Mouse (Mus musculus) cerebellum, postnatal 10 days (tissue): ENCODE results near the gene Ano1.
A peak's percentile ranks its signal among the peaks of the same experiment; 100 is the strongest.

Source experiments
- DNase-seq, 2 experiments: peaks; one replicate each; pipeline ENCODE4 v3.0.0; 2021; ENCODE audit warnings: mixed read lengths in 2 of 2

The Ano1 gene

DNA sequence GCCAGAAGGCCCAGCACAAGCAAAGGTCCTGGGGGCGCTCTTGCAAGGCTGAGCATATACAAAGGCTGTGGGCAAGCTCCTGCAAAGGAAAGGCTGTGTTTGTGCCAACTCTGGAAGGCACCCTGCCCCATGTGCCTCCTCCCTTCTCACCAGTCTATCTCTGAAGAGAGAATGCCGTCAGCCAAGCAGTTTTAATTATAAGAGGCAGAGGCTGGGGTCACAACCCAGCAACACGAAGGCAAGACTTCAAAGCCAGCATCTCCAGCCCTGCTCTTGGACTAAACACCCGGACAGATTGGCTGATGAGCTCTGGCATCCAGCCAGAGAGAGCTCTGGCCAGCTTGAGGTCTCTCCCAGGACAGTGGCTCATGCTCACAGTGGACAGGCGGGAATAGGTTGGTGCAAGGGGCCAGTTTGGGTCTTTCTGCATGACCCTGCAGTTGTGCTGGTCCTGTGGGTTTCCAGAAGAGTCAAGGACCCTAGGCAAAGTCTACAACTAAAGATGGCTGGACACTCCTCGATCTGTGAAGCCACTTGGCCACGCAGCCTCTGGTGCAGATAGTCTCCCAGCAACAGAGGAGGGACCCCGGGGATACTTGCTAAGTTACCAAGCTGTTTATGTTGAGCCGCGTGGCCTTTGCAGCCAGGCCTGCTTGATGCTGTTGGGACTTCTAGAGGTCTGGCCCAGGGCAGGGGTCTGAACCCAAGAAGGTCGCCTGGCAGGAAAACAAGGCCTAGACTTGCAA is 12.9 kb upstream of the Ano1 start:
- DNase-seq, result peak; percentile 74 to 82

DNA sequence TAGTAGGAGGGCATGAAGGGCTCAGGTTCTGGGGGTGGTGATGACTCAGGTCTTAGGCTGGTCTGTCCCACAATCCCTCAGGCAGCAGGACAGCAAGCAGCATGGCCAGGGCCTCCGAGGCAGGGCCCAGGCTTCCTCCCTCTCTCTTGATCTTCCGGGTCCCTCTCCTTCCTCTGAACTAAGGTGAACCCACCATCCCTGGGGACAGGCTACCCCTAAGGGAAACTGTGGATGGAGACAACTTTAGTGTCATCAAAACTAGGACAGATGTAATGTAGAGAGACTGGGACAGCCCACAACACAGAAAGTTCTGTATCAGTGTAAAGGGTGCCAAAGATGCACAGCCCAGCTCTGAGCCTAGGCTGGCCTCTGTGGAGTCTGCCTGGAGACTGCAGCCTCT is 12.2 kb upstream of the Ano1 start:
- DNase-seq, result no peak

DNA sequence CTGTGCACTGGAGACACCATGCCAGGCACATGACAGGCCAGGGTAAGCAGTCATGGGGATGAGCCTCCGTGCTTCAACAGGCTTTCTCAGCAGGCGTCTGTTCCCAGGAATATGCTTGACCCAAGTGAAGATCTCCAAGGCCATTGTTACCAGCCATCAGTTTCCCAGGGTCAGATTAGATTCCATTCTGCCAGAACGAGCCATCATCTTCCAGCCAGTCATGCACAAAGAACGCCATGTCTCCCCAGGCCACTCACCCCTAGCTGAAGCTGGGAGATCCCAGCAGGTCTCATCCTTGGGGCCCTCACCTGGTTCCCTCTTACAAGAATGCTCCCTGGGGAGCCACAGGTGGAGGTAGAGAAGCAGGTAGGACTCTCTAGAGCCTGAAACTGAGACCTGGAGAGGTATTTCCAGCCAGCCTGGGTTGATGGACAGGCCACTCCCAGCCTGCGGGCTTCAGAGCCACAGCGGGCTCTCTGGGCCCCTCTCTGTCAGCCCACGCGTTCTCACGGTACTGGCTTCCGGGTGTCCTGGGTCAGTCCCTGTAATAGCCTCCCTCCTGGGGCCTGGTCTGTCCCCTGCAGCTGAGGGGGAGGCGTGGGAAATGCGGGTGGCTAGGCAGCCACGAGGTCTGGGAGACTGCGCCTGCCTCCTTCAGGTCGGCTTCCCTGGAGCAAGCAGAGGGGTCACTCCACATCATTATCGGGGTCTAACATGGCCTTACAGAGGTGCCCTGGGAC is 10.9 kb upstream of the Ano1 start:
- no peak for DNase-seq

DNA sequence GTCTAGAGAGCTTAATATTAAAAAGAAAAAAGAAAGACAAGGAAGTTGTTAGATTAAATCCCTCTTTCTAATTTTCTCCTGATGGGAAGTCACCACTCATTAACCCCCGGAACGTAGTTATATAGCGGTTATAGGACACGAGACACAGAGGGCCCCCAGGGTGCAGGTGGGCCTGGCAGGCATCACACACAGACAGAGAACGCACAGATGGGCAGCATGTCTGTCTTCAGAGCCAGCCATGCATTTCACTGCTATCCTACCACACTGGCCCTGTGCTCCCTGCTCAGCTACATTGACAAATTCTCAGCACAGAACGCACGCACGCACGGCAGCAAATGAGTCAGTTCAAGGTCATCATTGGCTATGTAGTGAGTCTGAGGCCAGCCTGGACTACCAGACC is 8.5 kb upstream of the Ano1 start:
- DNase-seq, result peak; percentile 35 to 72

DNA sequence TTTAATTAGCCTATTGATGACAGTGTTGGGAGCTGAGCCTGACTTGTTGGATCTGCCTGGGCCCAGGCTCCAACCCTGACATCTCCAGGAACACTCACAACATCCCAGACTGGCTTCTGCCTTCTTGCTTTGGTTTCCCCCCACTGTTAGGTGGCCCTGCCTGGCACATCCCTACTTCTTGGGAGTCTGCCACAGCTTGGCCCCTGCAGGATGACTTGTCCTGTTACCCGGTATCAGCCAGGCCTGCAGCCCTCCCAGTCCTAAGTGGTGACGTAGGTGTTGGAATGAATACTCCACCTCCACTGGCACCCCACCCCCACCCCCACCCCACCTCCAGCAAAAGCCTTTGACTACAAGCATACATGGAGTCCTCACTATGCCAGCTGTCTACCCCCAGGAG is 7.7 kb upstream of the Ano1 start:
- peak; percentile 43 to 63 for DNase-seq

DNA sequence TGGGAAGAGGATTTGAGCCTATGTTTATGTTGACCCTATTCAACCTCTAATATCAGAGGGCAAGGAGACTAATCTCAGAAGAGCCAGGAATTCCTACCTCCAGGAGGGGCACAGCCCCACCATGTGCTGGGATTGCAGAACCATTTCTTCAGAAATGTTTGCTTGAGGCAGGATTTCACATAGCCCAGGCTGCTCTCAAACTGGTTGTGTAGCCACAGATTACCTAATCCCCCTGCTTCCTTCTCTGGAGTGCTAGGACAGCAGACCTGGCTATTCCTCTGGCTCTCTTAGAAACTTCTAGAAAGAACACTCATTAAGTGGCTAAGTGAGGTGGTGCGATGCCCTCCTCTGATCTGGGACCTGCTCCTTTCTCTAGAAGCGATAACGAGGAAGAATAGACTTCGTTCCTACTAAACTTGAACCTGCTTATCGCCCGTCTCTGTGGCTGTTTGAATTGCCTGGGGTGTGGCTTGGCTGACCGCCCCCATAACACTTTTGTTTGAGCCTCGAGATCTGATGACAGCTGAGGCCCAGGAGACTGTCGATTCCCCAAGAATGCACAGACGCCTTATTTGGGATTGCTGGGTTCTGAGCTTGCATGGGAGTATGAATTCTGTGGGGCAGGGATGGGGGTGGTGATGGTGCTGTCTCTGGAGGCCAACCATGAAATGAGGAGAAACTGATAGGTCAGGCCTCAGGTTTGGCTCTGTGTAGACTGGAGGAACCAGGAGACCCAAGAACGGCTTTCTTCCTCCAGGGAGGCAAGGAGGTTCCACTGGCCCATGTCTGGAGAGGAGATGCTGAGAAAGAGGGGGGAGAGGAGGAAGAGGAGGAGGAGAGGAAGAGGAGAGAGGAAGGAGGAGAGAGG is 4.0 kb upstream of the Ano1 start:
- no peak for DNase-seq

DNA sequence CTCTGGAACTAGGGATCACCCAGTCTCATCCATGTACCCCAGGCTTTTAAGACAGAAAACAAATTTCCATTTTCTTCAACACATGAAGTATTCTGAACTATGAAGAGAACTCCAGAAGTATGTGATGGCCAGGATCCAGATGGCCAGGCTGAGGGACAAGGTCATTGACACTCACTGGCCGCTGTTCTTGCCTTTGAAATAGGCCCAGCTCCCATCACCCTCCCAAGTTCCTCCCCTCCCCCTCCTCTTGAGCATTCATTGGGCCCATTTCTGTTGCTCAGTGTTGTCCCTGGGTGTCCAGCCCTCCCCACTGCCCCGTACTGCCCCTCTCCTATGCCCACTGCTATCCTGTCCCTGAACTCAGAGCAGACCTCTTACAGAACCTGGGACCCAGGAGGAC is 2.9 kb upstream of the Ano1 start:
- no peak for DNase-seq

DNA sequence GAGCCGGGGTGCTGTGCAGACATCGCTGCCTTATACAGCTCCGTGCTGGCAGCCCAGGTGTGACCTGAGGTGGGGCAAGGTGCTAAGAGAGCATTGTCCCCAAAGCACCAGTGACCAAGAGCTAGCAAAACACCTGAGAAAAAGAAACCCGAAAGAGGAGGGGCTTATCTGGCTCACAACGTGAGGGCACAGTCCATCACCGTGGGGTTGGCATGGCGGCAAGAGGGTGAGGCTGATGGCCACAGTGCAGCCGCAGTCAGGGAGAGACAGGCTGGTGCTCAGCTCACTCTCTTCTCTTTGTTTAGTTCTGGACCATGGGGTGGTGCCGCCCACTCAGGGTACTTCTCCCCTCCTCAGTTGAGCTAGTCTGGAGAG is 1.9 kb upstream of the Ano1 start:
- no peak for DNase-seq

DNA sequence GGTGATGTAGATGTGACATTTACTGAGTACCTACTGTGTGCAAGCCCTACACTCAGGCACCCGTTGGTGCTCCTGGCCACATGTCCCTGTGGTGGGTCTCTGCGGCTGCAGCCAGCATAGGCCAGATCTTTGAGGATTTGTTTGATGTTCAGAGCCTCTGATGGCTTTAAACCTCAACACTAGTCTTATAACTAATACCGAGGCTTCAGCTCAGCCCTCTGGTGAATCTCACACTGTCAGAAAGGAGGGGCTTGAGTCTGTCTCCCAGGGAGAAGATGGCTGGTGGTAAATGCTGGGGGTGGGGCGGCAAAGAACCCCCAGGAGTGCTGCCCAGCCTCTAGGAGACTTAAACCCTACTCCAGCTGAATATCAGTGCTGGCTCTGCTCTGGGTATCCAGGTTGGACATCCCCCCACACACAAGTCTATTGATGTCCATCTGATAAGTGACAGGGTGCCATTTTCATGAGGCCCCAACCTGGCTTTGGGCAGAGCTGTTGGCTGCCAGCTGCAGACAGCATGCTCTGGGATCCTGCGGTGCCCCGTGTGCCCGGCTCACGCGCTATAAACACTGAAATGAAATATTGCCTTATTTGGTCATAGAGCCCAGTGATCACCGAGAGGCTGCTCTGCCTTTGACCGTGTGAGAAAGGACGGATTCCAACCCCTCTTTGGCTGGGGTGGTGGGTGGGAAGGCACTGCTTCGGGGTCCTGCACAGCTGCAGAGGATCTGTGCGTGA is 1.3 kb upstream of the Ano1 start:
- no peak for DNase-seq

DNA sequence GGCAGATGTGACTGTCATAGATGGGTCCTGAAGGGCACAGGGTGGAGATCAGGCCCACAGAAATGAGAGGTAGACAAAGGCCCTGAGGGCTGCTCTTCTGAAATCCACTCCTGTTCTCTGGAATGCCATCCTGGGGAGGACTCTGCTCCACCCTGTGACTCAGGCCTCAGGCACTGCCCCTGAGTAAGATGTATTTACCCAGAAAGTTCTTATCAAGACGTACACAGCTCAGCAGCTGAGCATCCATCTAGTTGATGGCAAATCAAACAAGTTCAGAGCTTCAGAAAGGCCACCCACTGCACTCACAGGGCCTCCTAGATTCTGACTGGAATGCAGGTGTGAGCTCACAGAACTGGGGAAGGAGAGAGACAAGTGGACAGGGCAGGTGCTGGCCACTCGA is 4.0 kb downstream of the Ano1 start:
- DNase-seq, result no peak

DNA sequence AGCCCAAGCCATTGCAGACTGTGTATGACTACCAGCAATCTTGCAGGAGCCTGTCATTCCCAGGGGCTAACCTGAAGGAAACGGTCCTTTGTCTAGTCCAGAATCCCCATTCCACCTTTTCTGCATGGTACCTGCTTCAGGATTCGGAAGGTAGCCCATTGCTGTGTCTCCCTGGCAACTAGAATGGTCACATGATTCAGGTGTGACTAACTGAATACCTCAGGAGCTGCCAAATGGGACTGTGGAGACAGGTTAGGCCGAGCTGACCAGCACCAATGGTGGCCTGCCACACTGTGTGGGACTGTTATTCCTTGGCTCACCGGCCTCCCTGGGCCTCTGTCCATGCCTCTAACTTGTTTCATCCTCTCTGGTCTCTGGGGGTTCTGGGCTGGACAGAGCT is 5.3 kb downstream of the Ano1 start:
- DNase-seq, result no peak

DNA sequence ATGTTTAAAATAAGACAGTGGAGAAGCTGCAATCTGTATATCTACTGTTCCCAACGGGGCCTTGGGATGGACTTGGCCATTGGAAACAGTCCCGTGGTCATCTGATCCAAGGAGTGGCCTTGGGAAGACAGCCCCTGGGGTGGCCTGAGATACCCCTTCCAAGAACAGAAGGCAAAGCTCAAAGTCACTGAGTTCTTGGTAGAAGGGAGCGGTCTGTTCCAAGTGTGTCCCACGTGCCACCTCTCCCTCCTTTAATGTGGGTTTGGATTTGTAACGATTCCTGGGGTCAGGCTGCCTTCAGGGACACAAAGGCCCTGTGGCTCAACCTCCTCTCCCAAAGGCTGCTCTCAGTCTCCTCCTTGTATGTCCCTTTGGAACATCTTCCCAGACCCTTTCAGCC is 7.9 kb downstream of the Ano1 start:
- no peak for DNase-seq

DNA sequence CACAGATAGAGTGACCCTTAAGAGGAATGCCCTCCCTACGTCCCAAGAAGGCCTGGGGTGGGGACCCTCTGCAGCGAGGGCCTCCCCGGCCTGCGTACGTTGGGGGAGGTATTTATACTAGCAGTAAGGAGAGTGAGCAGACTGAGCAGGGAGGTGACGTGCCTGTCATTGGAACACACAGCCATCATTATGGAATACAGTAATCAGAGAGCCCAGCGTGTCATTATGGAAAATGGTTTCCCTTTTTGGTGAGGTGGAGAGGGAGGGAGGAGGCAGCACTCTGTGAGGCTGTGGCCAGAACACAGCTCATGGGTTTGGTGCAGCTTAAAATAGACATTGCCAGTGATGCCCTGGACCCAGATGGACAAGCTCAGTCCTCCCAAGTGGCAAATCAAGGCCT is 11.1 kb downstream of the Ano1 start:
- no peak for DNase-seq

DNA sequence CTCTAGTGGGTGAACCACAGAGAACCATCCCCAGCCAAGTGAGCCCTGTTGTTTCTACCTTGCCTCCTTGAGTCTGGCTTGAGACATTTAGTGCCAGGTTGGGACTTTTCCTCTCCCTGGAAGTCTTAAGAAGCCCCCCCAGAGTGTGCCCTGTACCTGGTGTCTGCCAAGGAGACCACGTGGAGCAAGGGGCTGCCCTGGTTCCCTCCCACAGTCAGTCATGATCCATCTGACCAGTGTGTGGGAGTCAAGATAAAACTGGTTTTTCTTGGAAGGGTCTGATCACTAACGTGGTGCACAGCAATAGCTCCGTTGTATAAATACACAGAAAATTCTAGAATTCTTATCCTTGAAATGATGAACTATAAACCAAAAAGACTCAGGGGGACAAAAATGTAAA is 12.0 kb downstream of the Ano1 start:
- DNase-seq, result no peak

DNA sequence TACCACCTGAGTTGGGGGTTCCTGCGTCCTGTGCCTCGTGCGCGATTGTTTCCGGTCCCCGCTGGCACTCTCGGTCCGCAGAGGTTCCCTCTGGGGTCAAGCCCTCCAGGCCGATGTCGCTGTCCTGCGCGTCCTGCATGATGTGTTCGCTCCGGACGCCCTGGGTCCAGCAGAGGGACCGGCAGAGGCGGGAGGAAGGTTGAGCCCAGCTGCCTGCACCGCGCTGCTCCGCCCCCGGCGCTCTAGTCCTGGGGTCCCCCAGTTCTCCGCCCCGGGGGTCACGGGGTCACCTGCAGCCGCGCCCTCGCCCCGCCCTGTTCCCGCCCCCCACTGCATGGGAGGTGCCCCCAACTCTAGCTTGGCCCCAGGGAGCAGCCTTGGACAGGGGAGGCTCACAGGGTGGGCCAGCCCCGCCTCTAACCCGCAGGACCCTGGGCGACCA is 13.4 kb downstream of the Ano1 start:
- DNase-seq, result no peak

DNA sequence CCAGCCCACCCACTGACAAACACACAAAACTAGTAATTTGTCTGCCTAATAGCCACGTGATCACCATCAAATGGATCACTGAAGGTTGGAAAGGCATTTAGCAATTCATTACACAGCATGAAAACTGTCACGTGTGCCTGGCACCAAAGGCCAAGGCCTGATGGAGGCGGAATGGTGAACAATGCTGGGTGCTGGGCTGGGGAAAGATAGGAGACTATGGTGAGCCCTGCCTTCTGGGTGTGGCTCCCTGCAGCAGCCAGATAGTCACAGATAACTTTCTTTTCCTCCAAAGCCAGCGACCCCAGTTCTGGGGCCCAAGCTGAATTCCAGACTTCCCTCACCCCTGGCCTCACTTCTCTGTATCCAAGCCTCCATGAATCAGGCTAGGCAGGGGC is 19.9 kb downstream of the Ano1 start:
- DNase-seq, result no peak

DNA sequence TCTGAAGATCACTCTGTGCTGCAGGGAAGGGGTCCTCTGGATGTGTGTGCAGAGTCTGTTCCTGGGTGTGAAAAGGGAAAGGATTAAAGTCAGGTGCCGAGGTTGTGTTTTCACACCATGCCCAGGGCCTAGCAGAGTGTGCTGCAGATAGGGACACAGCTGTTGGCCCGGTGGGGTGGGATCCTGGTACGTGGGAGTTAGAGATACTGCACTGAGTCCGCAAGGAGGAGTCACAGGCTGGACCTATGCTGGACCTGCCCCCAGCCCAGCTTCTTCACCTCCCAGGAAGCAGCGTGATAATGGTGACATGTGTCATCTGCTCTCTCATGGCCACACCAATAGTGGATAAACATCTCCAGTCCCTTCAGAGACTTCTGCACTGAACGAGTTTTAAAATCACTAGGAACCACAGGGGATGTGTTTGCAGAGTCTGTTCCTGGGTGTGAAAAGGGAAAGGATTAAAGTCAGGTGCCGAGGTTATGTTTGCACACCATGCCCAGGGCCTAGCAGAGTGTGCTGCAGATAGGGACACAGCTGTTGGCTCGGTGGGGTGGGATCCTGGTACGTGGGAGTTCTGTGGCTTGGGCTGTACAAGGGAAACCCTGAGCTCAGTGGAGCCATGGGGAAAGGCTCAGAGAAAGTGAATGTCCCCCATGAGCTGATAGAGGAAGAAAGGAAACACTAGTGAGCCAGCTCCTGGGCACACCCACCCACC is 20.4 kb downstream of the Ano1 start:
- DNase-seq, result no peak

DNA sequence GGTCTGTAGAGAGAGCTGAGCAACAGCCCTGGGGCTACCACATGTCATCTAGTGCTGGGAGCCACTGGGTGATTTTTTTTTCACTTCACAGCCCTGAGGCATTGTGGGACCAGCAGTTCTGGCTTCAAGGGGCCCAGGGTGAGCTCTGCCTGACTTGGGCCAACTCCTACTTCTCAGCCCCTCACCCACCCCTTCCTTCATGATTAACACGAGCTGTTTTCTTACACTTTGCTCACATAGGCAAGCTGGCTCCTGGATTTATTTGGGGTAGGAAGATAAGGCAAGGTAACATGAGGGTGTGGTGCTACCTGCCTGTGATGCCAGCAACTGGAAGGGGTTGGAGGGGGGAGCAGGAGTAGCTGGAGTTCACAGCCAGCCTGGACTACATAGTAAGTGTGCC is 27.5 kb downstream of the Ano1 start:
- DNase-seq, result no peak

DNA sequence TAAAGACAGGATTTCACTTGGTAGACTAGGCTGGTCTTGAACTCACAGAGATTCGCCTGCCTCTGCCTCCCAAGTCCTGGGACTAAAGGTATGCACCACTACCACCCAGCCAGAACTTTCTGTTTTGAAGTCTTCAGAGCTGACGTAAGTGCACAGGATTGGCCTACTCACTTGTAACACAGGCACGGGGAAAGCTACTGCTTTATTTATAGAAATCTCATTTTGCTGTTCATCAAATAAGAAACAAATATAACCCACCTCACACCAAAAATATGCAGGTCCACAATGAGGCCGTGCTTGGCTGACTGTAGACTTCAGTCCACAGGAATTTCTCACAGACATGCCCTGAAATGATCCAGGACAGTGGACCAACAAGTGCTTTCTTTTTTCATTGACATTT is 31.8 kb downstream of the Ano1 start:
- no peak for DNase-seq

DNA sequence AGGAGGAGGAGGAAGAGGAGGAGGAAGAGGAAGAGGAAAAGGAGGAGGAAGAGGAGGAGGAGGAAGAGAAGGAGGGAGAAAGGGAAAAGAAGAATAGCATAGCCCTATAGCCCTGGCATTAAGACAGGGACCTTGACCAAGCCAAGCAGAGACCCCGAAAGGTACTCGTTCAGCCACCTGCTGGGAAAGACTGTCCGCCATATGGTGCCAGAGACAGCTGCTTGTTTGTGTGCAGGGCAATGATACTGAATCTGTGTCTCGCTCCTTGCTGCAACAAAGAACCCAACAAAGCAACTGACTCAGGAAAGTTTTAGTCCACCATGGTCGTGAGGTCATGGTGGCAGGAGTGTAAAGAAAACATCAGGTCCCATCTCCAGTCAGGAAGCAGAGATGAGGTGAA is 34.0 kb downstream of the Ano1 start:
- peak; percentile 64 to 82 for DNase-seq

DNA sequence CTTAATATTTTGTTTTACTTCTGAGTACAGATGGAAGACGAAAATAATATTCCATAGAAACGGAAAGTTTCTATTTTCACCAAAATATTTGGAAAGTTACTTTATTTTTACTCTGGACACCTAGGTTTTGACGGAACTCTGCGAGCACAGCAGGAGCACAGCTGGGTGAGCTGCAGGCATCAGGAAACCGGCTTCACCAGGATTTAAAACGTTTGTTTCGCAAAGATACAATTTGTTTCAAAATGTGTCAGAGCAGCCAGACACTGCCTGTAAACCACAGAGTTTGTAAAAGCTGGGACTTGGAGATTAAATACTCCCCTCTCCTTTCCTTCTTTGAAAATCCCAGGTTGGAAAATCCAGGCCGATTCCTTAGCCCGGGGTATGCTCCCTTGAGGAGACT is 53.9 kb downstream of the Ano1 start:
- DNase-seq, result no peak
